Mouse (Mus musculus) liver, embryonic 16.5 days (tissue): Measurements from ENCODE around the gene Cdh13. TPM values are rescaled to one million over a fixed set of nuclear protein-coding genes. Genes with fewer than 3 reads are reported as not detected.

Experiments
- ATAC-seq: fragments of 200-750 bp; cut with Nextera tagmentation; 2 replicates; pipeline ENCODE4 v1.8.0; 2017; ENCODE audit warnings: low read depth, mild to moderate bottlenecking, moderate number of reproducible peaks, moderate library complexity
- H3K27ac ChIP-seq: fragments of 300-500 bp; sonication (generic); 2 replicates; pipeline ENCODE4 v1.5.1; 2014; ENCODE audit warnings: mild to moderate bottlenecking, low read length
- H3K27me3 ChIP-seq: fragments of 300-500 bp; sonication (generic); 2 replicates; pipeline ENCODE4 v1.6.1; 2014; ENCODE audit warnings: low read depth, low read length, mixed read lengths; ENCODE audit not compliant: control insufficient read depth, insufficient read depth
- H3K36me3 ChIP-seq: fragments of 300-500 bp; sonication (generic); 2 replicates; pipeline ENCODE4 v1.6.1; 2014; ENCODE audit warnings: mild to moderate bottlenecking; ENCODE audit not compliant: control insufficient read depth, insufficient read depth
- H3K4me1 ChIP-seq: fragments of 300-500 bp; sonication (generic); 2 replicates; pipeline ENCODE4 v1.6.1; 2014; ENCODE audit warnings: low read depth, low read length, mixed read lengths; ENCODE audit not compliant: control insufficient read depth
- H3K4me2 ChIP-seq: fragments of 300-500 bp; sonication (generic); 2 replicates; pipeline ENCODE4 v1.6.1; 2014; ENCODE audit warnings: low read depth, low read length, mixed read lengths
- H3K4me3 ChIP-seq: fragments of 300-500 bp; sonication (generic); 2 replicates; pipeline ENCODE4 v1.5.1; 2014; ENCODE audit warnings: low read depth, mild to moderate bottlenecking, low read length
- H3K9ac ChIP-seq: fragments of 300-500 bp; sonication (generic); 2 replicates; pipeline ENCODE4 v1.6.1; 2014; ENCODE audit warnings: low read depth, low read length
- H3K9me3 ChIP-seq: fragments of 300-500 bp; sonication (generic); replicated peaks from 2 replicates; pipeline ENCODE4 v1.6.1; 2016; ENCODE audit warnings: low read length; ENCODE audit not compliant: control insufficient read depth
- WGBS: fragments of 180-500 bp; shearing (Covaris S2); extraction: QIAGEN DNeasy Blood & Tissue Kit; methylation state at CpG from one replicate; pipeline ENCODE4 v1.1.7; 2014; ENCODE audit not compliant: insufficient replicate concordance; 5-methylcytosine and 5-hydroxymethylcytosine counted together
- polyA plus RNA-seq: library from polyadenylated mRNA; unstranded; fragments of >200 nt; fragmentation: Nextera tagmentation; extraction: Ambion mirVana; gene quantifications from 2 replicates; pipeline ENCODE4 v1.2.1, GENCODE M21; 2015

Cdh13 gene
- polyA plus RNA-seq, 1 experiment from 2014 or later = 1.0 TPM

- H3K4me3 ChIP-seq = no peak overlapping the region
- H3K9me3 ChIP-seq = no peaks in the 10 kb centered on the region; the same call in 1 of the 2 replicates
- no peaks in the 10 kb centered on the region for H3K36me3 ChIP-seq
- no peak overlapping the region for H3K9ac ChIP-seq
- H3K27me3 ChIP-seq = no peaks in the 10 kb centered on the region
- no peak overlapping the region for H3K4me2 ChIP-seq
- H3K4me1 ChIP-seq = no peaks in the 10 kb centered on the region
- no peak for ATAC-seq
- WGBS = 60% methylated on average over 1 of the region's 1 CpGs
- H3K27ac ChIP-seq = no peak overlapping the region
These were observed 297.7 kb downstream of the Cdh13 start for GRCm38 (mm10) chr8:118581256-118581655.

GRCm38 (mm10) chr8:118582185-118582584 is 298.7 kb downstream of the Cdh13 start:
- H3K9ac ChIP-seq = no peak overlapping the region
- 74% methylated on average over 8 of the region's 8 CpGs for WGBS

GRCm38 (mm10) chr8:118587981-118588380 is 304.4 kb downstream of the Cdh13 start:
- H3K4me1 ChIP-seq = no peaks in the 10 kb centered on the region
- H3K4me2 ChIP-seq = no peak overlapping the region
- no peaks in the 10 kb centered on the region for H3K9me3 ChIP-seq
- no peaks in the 10 kb centered on the region for H3K36me3 ChIP-seq
- no peak overlapping the region for H3K9ac ChIP-seq
- H3K4me3 ChIP-seq = no peak overlapping the region
- 57% methylated on average over 5 of the region's 5 CpGs for WGBS
- ATAC-seq = no peak
- H3K27ac ChIP-seq = no peak overlapping the region
- H3K27me3 ChIP-seq = no peaks in the 10 kb centered on the region

More at GRCm38 (mm10) chr8:118582185-118582584, 298.7 kb downstream of the Cdh13 start:
- no peaks in the 10 kb centered on the region for H3K27me3 ChIP-seq
- H3K27ac ChIP-seq = no peak overlapping the region
- H3K4me2 ChIP-seq = no peak overlapping the region
- no peaks in the 10 kb centered on the region for H3K36me3 ChIP-seq
- no peak overlapping the region for H3K4me3 ChIP-seq
- no peak for ATAC-seq
- no peaks in the 10 kb centered on the region for H3K4me1 ChIP-seq
- H3K9me3 ChIP-seq = no peaks in the 10 kb centered on the region; the same call in 1 of the 2 replicates

- no peaks in the 10 kb centered on the region for H3K9me3 ChIP-seq
- no peak overlapping the region for H3K4me2 ChIP-seq
- H3K27ac ChIP-seq = no peak overlapping the region
- H3K4me3 ChIP-seq = no peak overlapping the region
- no peaks in the 10 kb centered on the region for H3K36me3 ChIP-seq
- H3K27me3 ChIP-seq = no peaks in the 10 kb centered on the region
- 51% methylated on average over 8 of the region's 8 CpGs for WGBS
- ATAC-seq = no peak
- no peak overlapping the region for H3K9ac ChIP-seq
- H3K4me1 ChIP-seq = no peaks in the 10 kb centered on the region
These were observed 313.3 kb downstream of the Cdh13 start for GRCm38 (mm10) chr8:118596816-118597215.

- 67% methylated on average over 8 of the region's 8 CpGs for WGBS
- Histone ChIP-seq H3K4me2 (no peak overlapping the region), H3K4me1 (no peaks in the 10 kb centered on the region), H3K36me3 (no peaks in the 10 kb centered on the region), H3K9ac (no peak overlapping the region), H3K27ac (no peak overlapping the region), H3K9me3 (no peaks in the 10 kb centered on the region), H3K27me3 (no peaks in the 10 kb centered on the region), H3K4me3 (no peak overlapping the region)
- ATAC-seq = no peak
These were observed 317.8 kb downstream of the Cdh13 start for GRCm38 (mm10) chr8:118601376-118601775.

- 63% methylated on average over 8 of the region's 8 CpGs for WGBS
- ATAC-seq = no peak
- no peaks in the 10 kb centered on the region for H3K4me1 ChIP-seq
These were observed 318.5 kb downstream of the Cdh13 start for GRCm38 (mm10) chr8:118602074-118602473.

GRCm38 (mm10) chr8:118611551-118611950 is 328.0 kb downstream of the Cdh13 start:
- no peaks in the 10 kb centered on the region for H3K4me1 ChIP-seq
- WGBS = 71% methylated on average over 10 of the region's 10 CpGs
- H3K9me3 ChIP-seq = no peaks in the 10 kb centered on the region; the same call in 1 of the 2 replicates
- no peak overlapping the region for H3K4me2 ChIP-seq
- no peak overlapping the region for H3K27ac ChIP-seq
- H3K36me3 ChIP-seq = no peaks in the 10 kb centered on the region
- no peaks in the 10 kb centered on the region for H3K27me3 ChIP-seq
- no peak overlapping the region for H3K9ac ChIP-seq
- ATAC-seq = no peak
- no peak overlapping the region for H3K4me3 ChIP-seq

More at GRCm38 (mm10) chr8:118602074-118602473, 318.5 kb downstream of the Cdh13 start:
- Histone ChIP-seq H3K27ac (no peak overlapping the region), H3K9me3 (no peaks in the 10 kb centered on the region), H3K4me2 (no peak overlapping the region), H3K4me3 (no peak overlapping the region), H3K9ac (no peak overlapping the region), H3K36me3 (no peaks in the 10 kb centered on the region), H3K27me3 (no peaks in the 10 kb centered on the region)

- 70% methylated on average over 10 of the region's 10 CpGs for WGBS
- ATAC-seq = no peak
- Histone ChIP-seq H3K9ac (no peak overlapping the region), H3K27me3 (no peaks in the 10 kb centered on the region), H3K4me1 (no peaks in the 10 kb centered on the region), H3K9me3 (no peaks in the 10 kb centered on the region), H3K4me2 (no peak overlapping the region), H3K27ac (no peak overlapping the region), H3K4me3 (no peak overlapping the region), H3K36me3 (no peaks in the 10 kb centered on the region)
These were observed 334.7 kb downstream of the Cdh13 start for GRCm38 (mm10) chr8:118618195-118618594.

- Histone ChIP-seq H3K27me3 (no peaks in the 10 kb centered on the region), H3K9ac (no peak overlapping the region), H3K9me3 (peaks cover 2% of the 10 kb centered on the region; the same call in 1 of the 2 replicates), H3K36me3 (no peaks in the 10 kb centered on the region), H3K4me3 (no peak overlapping the region), H3K4me2 (no peak overlapping the region), H3K4me1 (no peaks in the 10 kb centered on the region), H3K27ac (no peak overlapping the region)
- WGBS = 36% methylated on average over 5 of the region's 5 CpGs
- no peak for ATAC-seq
These were observed 342.9 kb downstream of the Cdh13 start for GRCm38 (mm10) chr8:118626425-118626824.
